Mouse (Mus musculus): ENCODE data around the gene Nmral1. TPM values are rescaled to one million over a fixed set of nuclear protein-coding genes. Genes with fewer than 3 reads are reported as not detected.
"Not testable (repeated sequence)": the region's sequence is repeated elsewhere in the genome, so short reads cannot be mapped to it uniquely, and the experiment has no call there.

The Nmral1 gene
- polyA plus RNA-seq, 1 experiment from 2014 or later: 228 TPM

DNA sequence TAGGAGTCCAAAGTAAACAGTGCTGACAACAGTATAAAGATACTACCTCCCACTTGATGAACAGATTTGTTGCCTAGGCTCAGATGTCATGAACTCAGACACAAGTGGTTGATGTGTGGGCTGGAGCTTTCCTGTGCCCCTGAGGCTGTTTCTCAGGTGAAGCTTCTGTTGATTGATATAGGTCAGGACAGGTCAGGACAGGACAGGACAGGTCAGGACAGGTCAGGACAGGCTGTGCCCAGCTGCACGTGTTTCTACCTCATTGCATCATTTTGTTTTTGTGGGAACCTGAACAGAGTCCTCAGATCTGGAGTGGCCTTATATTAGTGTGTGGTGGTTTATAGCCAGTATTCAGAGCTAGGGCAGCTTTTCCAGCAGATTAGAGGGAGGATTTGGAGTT lies 16.5 kb downstream of the Nmral1 start:
- H3K9me3 ChIP-seq: no peaks in the 10 kb centered on the region
- peaks cover 99% of the 10 kb centered on the region for H3K36me3 ChIP-seq (replicated peaks)

DNA sequence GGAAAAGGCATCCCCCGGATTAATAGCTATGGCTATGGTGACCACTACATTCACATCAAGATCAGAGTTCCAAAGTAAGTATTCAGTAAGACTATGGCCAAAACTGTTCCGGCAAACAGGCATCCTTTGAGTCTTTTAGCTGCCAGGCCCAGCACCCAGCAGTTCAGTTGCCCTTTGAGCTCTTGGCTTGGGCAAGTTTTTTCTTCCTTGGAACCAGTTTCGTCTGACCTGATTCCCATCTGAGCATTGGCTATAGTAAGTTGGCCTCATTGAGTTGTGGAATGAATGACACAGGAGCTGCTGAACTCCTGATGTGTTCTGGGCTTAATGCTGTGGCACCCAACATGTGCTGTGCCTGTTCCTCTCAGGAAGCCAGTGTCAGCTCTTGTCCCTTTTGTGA lies 17.9 kb downstream of the Nmral1 start:
- H3K36me3 ChIP-seq (replicated peaks): peaks cover 99% of the 10 kb centered on the region

More for the DNA sequence above, 16.5 kb downstream of the Nmral1 start:
- 51% methylated on average over 1 of the region's 1 CpGs for WGBS
- Histone ChIP-seq H3K4me3 (no peak overlapping the region), H3K4me1 (no peaks in the 10 kb centered on the region), H3K27ac (replicated peaks) (no peak overlapping the region), H3K27me3 (replicated peaks; ENCODE audit: low read depth, poor library complexity, severe bottlenecking) (no peaks in the 10 kb centered on the region)
- DNase-seq (ENCODE audit: low spot score): no peak

DNA sequence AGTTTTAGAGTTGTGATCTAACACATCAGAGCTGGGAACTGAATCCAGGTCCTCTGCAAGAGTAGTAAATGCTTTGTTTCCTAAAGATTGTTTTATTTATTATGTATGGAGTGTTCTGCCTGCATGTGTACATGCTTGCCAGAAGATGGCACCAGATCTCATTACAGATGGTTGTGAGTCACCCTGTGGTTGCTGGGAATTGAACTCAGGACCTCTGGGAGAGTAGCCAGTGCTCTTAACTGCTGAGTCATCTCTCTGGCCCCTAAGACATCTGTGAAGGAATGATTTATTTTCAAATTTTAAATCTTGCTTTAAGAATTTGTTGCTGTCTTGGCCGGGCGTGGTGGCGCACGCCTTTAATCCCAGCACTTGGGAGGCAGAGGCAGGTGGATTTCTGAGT lies 29.8 kb downstream of the Nmral1 start:
- H3K36me3 ChIP-seq (replicated peaks): peaks cover 74% of the 10 kb centered on the region

More for the DNA sequence above, 17.9 kb downstream of the Nmral1 start:
- no peak for DNase-seq (ENCODE audit: low spot score)
- H3K27me3 ChIP-seq (replicated peaks; ENCODE audit: low read depth, poor library complexity, severe bottlenecking): no peaks in the 10 kb centered on the region
- H3K9me3 ChIP-seq: no peaks in the 10 kb centered on the region
- no peaks in the 10 kb centered on the region for H3K4me1 ChIP-seq
- H3K4me3 ChIP-seq: no peak overlapping the region
- H3K27ac ChIP-seq (replicated peaks): no peak overlapping the region
- WGBS: 95% methylated on average over 3 of the region's 3 CpGs

DNA sequence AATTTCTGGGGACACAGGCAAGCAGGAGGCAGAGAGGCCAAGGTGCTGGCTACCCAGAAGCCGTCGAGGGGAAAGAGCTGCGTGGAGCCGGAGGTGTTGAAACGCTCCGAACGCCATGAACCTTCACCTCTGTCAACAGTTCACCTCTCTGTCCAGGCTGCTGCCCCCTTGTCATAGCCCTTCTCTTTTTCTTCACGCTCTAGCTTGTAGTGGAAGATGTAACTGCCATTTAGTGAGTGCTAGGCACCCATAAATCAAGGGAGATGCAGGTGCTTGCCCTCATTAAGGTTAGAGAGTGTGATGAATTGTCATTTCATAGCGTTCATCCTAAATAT lies 34.7 kb downstream of the Nmral1 start:
- H3K27ac ChIP-seq (replicated peaks): peak overlapping the region; percentile 87
- DNase-seq (ENCODE audit: low spot score): no peak
- no peaks in the 10 kb centered on the region for H3K27me3 ChIP-seq (replicated peaks; ENCODE audit: low read depth, poor library complexity, severe bottlenecking)
- H3K4me1 ChIP-seq: peaks cover 24% of the 10 kb centered on the region
- WGBS: 2% methylated on average over 9 of the region's 9 CpGs
- H3K4me3 ChIP-seq: peak overlapping the region; percentile 96
- no peaks in the 10 kb centered on the region for H3K9me3 ChIP-seq
- peaks cover 26% of the 10 kb centered on the region for H3K36me3 ChIP-seq (replicated peaks)

More for the DNA sequence above, 29.8 kb downstream of the Nmral1 start:
- H3K4me1 ChIP-seq: peaks cover 13% of the 10 kb centered on the region
- WGBS: 99% methylated on average over 4 of the region's 4 CpGs
- H3K4me3 ChIP-seq; H3K27me3 ChIP-seq (replicated peaks; ENCODE audit: low read depth, poor library complexity, severe bottlenecking); DNase-seq (ENCODE audit: low spot score); H3K27ac ChIP-seq (replicated peaks); H3K9me3 ChIP-seq: not testable (repeated sequence)

DNA sequence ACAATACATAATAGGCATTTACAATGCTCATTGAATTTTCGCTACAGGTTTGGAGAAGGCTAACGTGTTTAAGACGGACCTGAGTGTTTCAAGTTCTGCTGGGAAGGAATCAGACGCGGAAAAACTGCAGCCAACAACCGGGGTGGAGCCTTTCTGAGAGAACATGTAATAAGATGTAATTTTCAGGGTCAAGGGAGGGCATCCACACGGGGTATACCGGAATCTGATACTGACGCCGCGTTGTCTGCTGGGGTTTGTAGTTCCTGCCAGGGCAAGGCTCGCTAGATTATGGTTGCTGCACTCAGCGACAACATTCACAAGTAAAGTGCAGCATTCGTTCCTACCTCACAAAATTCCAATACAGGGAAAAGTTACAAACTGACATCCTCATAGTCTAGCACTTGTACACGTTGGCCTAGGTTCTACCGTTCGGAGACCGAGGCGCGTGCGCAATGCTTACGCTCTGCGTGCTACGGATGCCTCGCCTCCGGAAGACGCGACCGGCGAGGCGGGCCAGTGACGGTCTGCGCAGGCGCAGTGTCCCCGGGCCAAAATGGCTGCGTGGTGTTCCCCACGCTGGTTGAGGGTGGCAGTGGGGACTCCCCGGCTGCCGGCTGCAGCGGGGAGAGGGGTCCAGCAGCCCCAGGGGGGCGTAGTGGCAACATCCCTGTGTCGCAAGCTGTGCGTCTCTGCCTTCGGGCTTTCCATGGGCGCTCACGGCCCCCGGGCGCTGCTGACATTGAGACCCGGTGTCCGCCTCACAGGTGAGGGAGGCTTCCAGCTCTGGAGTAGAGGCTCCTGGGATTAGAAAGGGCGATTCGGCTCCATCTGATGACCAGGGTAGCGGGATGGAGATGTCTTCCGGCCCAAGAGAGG lies 35.3 kb downstream of the Nmral1 start:
- Histone ChIP-seq H3K4me1 (peaks cover 30% of the 10 kb centered on the region), H3K27me3 (replicated peaks; ENCODE audit: low read depth, poor library complexity, severe bottlenecking) (no peaks in the 10 kb centered on the region), H3K36me3 (replicated peaks) (peaks cover 20% of the 10 kb centered on the region), H3K4me3 (peak overlapping the region; percentile 96), H3K9me3 (no peaks in the 10 kb centered on the region), H3K27ac (replicated peaks) (peak overlapping the region; percentile 87)
- DNase-seq (ENCODE audit: low spot score): peak; percentile 96
- under 1% methylated on average over 54 of the region's 54 CpGs for WGBS

DNA sequence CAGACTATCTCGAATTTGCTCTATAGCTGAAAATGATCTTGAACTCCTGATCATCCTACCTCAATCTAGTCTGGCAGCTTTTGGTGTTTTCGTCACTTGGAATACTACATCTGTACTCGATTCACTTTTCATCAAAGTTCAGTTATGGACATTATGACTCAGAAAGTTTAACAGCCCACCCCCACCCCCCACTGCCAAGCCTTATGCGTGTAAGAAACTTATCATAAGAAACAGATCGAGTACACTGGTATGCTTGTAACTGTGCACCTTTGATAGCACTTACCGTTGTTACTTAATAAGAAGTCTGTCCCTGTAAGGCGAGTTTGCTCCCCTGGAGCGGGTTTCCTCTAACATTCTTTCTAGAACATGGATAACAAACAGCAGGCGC lies 36.0 kb downstream of the Nmral1 start:
- 31% methylated on average over 9 of the region's 9 CpGs for WGBS
- Histone ChIP-seq H3K27me3 (replicated peaks; ENCODE audit: low read depth, poor library complexity, severe bottlenecking) (no peaks in the 10 kb centered on the region), H3K36me3 (replicated peaks) (peaks cover 16% of the 10 kb centered on the region), H3K9me3 (no peaks in the 10 kb centered on the region), H3K4me3 (peak overlapping the region; percentile 96), H3K27ac (replicated peaks) (peak overlapping the region; percentile 87), H3K4me1 (peaks cover 37% of the 10 kb centered on the region)
- no peak for DNase-seq (ENCODE audit: low spot score)

DNA sequence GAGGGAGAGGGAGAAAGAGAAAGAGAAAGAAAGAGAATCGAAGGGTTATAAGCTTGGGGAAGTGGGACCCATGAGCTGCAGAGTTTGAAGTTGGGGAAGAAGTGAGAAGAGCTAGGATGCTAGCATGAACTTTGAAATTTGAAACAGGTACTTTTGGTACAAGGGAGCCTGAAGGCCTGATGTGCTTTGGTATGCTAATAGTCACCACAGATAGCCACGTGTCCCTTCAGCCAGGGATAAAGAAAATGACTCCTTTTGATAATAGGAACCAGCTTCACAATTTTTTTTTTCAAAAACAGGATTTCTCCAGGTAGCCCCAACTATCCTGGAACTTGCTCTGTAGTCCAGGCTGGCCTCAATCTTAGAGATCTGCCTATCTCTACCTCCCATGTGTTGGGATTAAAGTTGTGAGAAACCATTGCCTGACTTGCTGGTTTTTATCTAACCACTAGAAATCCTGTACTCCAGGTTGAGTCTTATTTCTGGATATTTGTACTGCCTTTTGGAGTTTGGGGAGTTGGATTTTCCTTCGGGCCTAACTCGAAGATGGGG lies 36.5 kb downstream of the Nmral1 start:
- H3K27ac ChIP-seq (replicated peaks): peak overlapping the region; percentile 87; the same call in 1 of the 2 replicates
- no peaks in the 10 kb centered on the region for H3K9me3 ChIP-seq
- peaks cover 41% of the 10 kb centered on the region for H3K4me1 ChIP-seq
- H3K27me3 ChIP-seq (replicated peaks; ENCODE audit: low read depth, poor library complexity, severe bottlenecking): no peaks in the 10 kb centered on the region
- WGBS: 82% methylated on average over 4 of the region's 4 CpGs
- DNase-seq (ENCODE audit: low spot score): no peak
- H3K4me3 ChIP-seq: peak overlapping the region; percentile 96
- H3K36me3 ChIP-seq (replicated peaks): peaks cover 11% of the 10 kb centered on the region

DNA sequence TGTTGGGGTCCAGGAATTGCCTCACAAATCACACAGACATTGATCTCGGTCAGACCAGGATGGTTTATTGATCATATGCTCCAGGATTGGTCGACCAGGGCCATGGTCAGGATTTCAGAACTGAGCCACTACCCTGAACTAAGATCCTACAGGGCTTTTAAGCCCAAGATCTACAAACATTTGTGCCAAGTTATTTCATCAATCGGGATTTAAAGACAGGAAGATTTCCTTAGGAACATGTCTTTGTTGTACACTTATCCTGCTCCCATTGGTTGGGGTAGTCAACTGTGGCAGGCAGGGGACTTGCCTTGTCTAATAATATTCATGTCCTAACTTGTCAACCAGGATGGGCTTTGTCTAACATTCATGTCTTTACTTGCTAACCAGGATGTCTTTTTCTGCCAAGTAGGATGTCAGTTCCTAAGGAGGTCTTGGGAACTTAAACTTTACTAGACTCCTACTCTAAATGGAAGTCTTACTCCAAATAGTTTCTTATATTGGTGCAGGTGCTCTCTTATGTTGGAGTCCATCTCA lies 38.2 kb downstream of the Nmral1 start:
- not testable (repeated sequence) for DNase-seq (ENCODE audit: low spot score); H3K4me3 ChIP-seq; H3K27me3 ChIP-seq (replicated peaks; ENCODE audit: low read depth, poor library complexity, severe bottlenecking); H3K36me3 ChIP-seq (replicated peaks); H3K27ac ChIP-seq (replicated peaks); H3K9me3 ChIP-seq
- peaks cover 41% of the 10 kb centered on the region for H3K4me1 ChIP-seq
- WGBS: 79% methylated on average over 3 of the region's 3 CpGs

DNA sequence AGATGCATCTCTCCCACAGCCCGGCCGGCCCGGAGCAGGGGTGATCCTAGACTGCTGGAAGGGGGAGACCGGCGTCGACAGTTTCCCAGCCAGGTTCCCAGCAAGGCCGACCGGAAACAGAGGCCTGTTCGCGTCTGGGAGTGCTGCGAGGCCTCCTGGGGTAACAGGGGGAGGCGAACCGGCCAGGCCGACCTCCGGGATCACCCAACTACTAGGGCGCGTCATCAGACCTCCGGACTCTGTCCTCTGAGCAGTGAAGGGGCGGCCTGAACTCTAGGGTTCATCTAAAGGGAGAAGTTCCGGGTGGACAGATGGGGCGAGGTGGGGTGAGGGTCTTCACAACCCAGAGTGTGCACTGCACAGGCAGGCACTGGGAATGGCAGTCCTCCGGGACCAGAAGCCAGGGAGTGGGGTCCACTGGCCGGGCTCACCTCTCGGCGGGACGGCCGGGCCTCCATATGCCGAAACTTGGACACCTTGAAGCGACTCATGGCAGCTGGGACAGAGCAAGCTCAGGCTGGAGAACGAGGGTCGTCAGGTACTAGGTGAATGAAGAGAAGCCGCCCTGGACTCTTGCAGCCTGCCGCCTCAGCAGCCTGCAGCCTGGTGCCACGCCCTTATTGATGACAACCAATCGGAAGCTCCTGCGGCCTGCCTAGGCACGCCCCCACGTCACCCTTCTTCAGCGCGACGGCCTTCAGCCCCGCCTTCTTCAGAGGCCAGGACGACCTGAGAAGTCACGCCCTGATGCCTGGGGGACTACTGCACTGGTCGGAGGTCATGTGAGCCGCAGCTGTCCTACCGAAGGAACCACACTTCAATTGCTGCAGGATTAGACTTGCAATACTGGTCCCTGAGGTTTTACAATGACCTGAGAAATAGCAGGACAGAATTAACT lies 39.8 kb downstream of the Nmral1 start, which contains the start of gene Coro7:
TSS of gene Coro7 (minus strand) at position 657 of the 898 bp plus-strand sequence.
- H3K36me3 ChIP-seq (replicated peaks): peaks cover 23% of the 10 kb centered on the region
- WGBS: under 1% methylated on average over 47 of the region's 47 CpGs
- peak within 1 kb of the TSS; percentile 83 for H3K4me3 ChIP-seq
- H3K9me3 ChIP-seq: no peaks in the 10 kb centered on the region
- peaks cover 28% of the 10 kb centered on the region for H3K4me1 ChIP-seq
- peak within 1 kb of the TSS; percentile 80 for H3K27ac ChIP-seq (replicated peaks)
- peak; percentile 95 for DNase-seq (ENCODE audit: low spot score)
- no peaks in the 10 kb centered on the region for H3K27me3 ChIP-seq (replicated peaks; ENCODE audit: low read depth, poor library complexity, severe bottlenecking)

DNA sequence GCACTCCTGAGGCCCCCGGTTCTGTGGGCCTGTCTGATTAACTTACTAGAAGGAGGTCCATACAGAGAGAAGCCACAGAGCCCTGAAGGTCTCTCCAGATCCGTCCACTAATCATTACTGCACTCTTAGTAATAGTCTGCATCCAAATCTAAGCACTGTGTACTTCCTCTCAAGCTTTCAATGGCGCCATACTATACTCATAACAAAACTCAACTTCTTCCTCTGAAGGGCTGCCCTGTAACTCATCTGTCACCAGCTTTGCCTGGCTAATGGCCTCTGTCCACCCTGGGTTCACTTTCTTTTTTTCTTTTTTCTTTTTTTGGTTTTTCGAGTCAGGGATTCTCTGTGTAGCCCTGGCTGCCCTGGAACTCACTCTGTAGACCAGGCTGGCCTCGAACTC lies 41.1 kb downstream of the Nmral1 start:
- Histone ChIP-seq H3K27ac (replicated peaks) (no peak overlapping the region), H3K4me1 (peaks cover 25% of the 10 kb centered on the region), H3K36me3 (replicated peaks) (peaks cover 36% of the 10 kb centered on the region), H3K9me3 (no peaks in the 10 kb centered on the region), H3K27me3 (replicated peaks; ENCODE audit: low read depth, poor library complexity, severe bottlenecking) (no peaks in the 10 kb centered on the region), H3K4me3 (peak overlapping the region; percentile 83; the same call in 1 of the 2 replicates)
- DNase-seq (ENCODE audit: low spot score): no peak
- WGBS: 81% methylated on average over 5 of the region's 5 CpGs

DNA sequence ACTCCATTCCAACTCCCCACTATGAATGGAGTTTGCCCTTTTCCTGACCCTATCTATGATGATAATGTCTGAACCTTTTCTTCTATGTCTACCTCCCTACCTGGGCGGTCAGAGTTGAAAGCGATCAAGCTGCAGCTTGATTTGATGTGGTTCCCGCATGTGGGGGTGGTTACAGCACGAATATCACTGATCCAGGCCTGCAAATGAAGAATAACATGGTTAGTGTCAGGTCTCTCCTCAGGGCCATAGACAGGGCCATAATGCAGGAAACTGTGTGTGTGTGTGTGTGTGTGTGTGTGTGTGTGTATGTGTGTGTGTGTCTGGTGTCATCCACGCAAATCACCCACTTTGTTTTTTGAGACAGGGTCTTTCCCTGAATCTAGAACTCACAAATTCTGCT lies 42.3 kb downstream of the Nmral1 start:
- Histone ChIP-seq H3K4me1 (peaks cover 22% of the 10 kb centered on the region), H3K27me3 (replicated peaks; ENCODE audit: low read depth, poor library complexity, severe bottlenecking) (no peaks in the 10 kb centered on the region), H3K36me3 (replicated peaks) (peaks cover 41% of the 10 kb centered on the region), H3K4me3 (no peak overlapping the region), H3K27ac (replicated peaks) (no peak overlapping the region), H3K9me3 (no peaks in the 10 kb centered on the region)
- WGBS: 91% methylated on average over 5 of the region's 5 CpGs
- no peak for DNase-seq (ENCODE audit: low spot score)

DNA sequence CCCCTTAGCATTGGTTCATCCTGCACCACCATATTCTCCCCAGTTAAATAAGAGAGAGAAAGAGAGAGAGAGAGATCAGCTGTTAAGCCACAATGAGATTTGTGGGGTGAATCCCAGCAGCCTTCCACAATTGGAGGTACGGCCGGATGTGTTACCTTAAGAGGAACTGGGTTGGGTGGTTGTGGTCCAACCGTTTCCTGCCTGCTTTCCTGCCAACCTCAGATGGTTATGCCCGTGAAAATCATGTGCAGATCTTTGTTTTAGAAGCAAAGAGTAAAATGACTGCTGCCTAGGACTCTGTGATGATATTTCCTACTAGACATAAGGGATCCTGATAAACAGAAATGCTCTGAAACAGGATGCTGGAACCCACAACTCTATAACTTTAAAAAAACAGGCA lies 45.1 kb downstream of the Nmral1 start:
- Histone ChIP-seq H3K27ac (replicated peaks) (no peak overlapping the region), H3K4me1 (peaks cover 13% of the 10 kb centered on the region), H3K27me3 (replicated peaks; ENCODE audit: low read depth, poor library complexity, severe bottlenecking) (no peaks in the 10 kb centered on the region), H3K9me3 (no peaks in the 10 kb centered on the region), H3K36me3 (replicated peaks) (peaks cover 59% of the 10 kb centered on the region), H3K4me3 (no peak overlapping the region)
- 87% methylated on average over 4 of the region's 4 CpGs for WGBS
- no peak for DNase-seq (ENCODE audit: low spot score)
